Mouse (Mus musculus) intestine, embryonic 16.5 days (tissue): ENCODE results near the gene Mllt3. TPM values are rescaled to one million over a fixed set of nuclear protein-coding genes. Genes with fewer than 3 reads are reported as not detected.

ENCODE experiments used
- ATAC-seq: fragments of 200-750 bp; cut with Nextera tagmentation; 2 replicates; pipeline ENCODE4 v1.8.0; 2017; ENCODE audit warnings: moderate TSS enrichment, moderate library complexity
- H3K27ac ChIP-seq: fragments of 300-500 bp; sonication (generic); 2 replicates; pipeline ENCODE4 v1.5.1; 2014; ENCODE audit warnings: mild to moderate bottlenecking, low read length
- H3K27me3 ChIP-seq: fragments of 300-500 bp; sonication (generic); replicated peaks from 2 replicates; pipeline ENCODE4 v1.6.1; 2014; ENCODE audit warnings: low read length, control low read depth, mixed read lengths; ENCODE audit not compliant: control insufficient read depth, insufficient read depth
- H3K36me3 ChIP-seq: fragments of 300-500 bp; sonication (generic); 2 replicates; pipeline ENCODE4 v1.6.1; 2014; ENCODE audit warnings: low read length, control low read depth; ENCODE audit not compliant: control insufficient read depth, insufficient read depth
- H3K4me1 ChIP-seq: fragments of 300-500 bp; sonication (generic); 2 replicates; pipeline ENCODE4 v1.6.1; 2014; ENCODE audit warnings: low read length, control low read depth, mixed read lengths; ENCODE audit not compliant: control insufficient read depth, insufficient read depth
- H3K4me2 ChIP-seq: fragments of 300-500 bp; sonication (generic); 2 replicates; pipeline ENCODE4 v1.6.1; 2014; ENCODE audit warnings: low read depth, low read length, control low read depth
- H3K4me3 ChIP-seq: fragments of 300-500 bp; sonication (generic); 2 replicates; pipeline ENCODE4 v1.5.1; 2014; ENCODE audit warnings: mild to moderate bottlenecking, low read length
- H3K9ac ChIP-seq: fragments of 300-500 bp; sonication (generic); 2 replicates; pipeline ENCODE4 v1.6.1; 2014; ENCODE audit warnings: low read depth, low read length
- H3K9me3 ChIP-seq: fragments of 300-500 bp; sonication (generic); 2 replicates; pipeline ENCODE4 v1.6.1; 2016; ENCODE audit warnings: low read length, control low read depth; ENCODE audit not compliant: control insufficient read depth
- WGBS: fragments of 180-500 bp; shearing (Covaris S2); extraction: QIAGEN DNeasy Blood & Tissue Kit; methylation state at CpG from one replicate; pipeline ENCODE4 v1.1.7; 2014; 5-methylcytosine and 5-hydroxymethylcytosine counted together
- polyA plus RNA-seq: library from polyadenylated mRNA; unstranded; fragments of >200 nt; fragmentation: Nextera tagmentation; extraction: Ambion mirVana; gene quantifications from 2 replicates; pipeline ENCODE4 v1.2.1, GENCODE M21; 2015

The Mllt3 gene
- polyA plus RNA-seq, 1 experiment from 2014 or later, result 30.0 TPM

- H3K36me3 ChIP-seq, result no peaks in the 10 kb centered on the region
- no peaks in the 10 kb centered on the region for H3K27me3 ChIP-seq
- peak; percentile 91 for ATAC-seq
- no peak overlapping the region for H3K9ac ChIP-seq
- peaks cover 9% of the 10 kb centered on the region for H3K4me1 ChIP-seq
- no peak overlapping the region for H3K4me3 ChIP-seq
- peak overlapping the region; percentile 25; the same call in 1 of the 2 replicates for H3K27ac ChIP-seq
- no peaks in the 10 kb centered on the region for H3K9me3 ChIP-seq
- peak overlapping the region; percentile 16; the same call in 1 of the 2 replicates for H3K4me2 ChIP-seq
- WGBS, result 56% methylated on average over 13 of the region's 13 CpGs
Measured at GRCm38 (mm10) chr4:87963055-87963772, 70.0 kb downstream of the Mllt3 start.

DNA sequence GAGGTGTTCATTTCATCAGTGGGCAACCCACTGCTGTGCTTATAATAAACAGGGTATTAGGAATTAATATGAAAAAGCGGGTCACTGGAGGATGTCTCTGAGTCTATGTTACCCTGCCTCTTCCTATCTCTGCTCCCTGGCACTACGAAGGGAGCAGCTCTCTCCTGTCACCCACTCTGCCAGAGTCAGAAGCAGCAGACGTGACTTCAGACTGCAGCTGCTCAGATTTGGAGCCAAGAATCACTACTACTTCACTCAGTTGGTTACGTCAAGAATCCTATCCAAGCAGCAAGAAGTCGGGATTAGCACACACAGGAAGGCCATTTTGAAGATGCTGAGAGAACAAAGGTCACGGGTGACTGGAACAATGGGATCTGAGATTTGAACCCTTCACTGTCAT, 71.3 kb downstream of the Mllt3 start:
- H3K36me3 ChIP-seq, result no peaks in the 10 kb centered on the region
- 82% methylated on average over 6 of the region's 6 CpGs for WGBS
- H3K4me2 ChIP-seq, result no peak overlapping the region
- H3K4me1 ChIP-seq, result peaks cover 7% of the 10 kb centered on the region; the same call in 1 of the 2 replicates
- H3K27me3 ChIP-seq, result no peaks in the 10 kb centered on the region
- no peak overlapping the region for H3K9ac ChIP-seq
- no peak for ATAC-seq
- H3K27ac ChIP-seq, result no peak overlapping the region
- no peaks in the 10 kb centered on the region for H3K9me3 ChIP-seq
- no peak overlapping the region for H3K4me3 ChIP-seq

- WGBS, result 75% methylated on average over 3 of the region's 3 CpGs
- no peak overlapping the region for H3K27ac ChIP-seq
- H3K4me1 ChIP-seq, result peaks cover 7% of the 10 kb centered on the region; the same call in 1 of the 2 replicates
- no peaks in the 10 kb centered on the region for H3K9me3 ChIP-seq
- no peak for ATAC-seq
- no peak overlapping the region for H3K9ac ChIP-seq
- no peaks in the 10 kb centered on the region for H3K36me3 ChIP-seq
- no peaks in the 10 kb centered on the region for H3K27me3 ChIP-seq
- no peak overlapping the region for H3K4me3 ChIP-seq
- no peak overlapping the region for H3K4me2 ChIP-seq
Measured at GRCm38 (mm10) chr4:87957852-87958251, 75.3 kb downstream of the Mllt3 start.

- peak; percentile 50 for ATAC-seq
- Histone ChIP-seq H3K27me3 (no peaks in the 10 kb centered on the region), H3K9me3 (no peaks in the 10 kb centered on the region), H3K27ac (no peak overlapping the region), H3K4me3 (no peak overlapping the region), H3K36me3 (no peaks in the 10 kb centered on the region), H3K9ac (no peak overlapping the region), H3K4me2 (no peak overlapping the region), H3K4me1 (0 out of 2 replicates have a peak, but pooled peaks cover under 1% of the 10 kb centered on the region)
- 78% methylated on average over 3 of the region's 3 CpGs for WGBS
Measured at GRCm38 (mm10) chr4:87957198-87957597, 76.0 kb downstream of the Mllt3 start.

DNA sequence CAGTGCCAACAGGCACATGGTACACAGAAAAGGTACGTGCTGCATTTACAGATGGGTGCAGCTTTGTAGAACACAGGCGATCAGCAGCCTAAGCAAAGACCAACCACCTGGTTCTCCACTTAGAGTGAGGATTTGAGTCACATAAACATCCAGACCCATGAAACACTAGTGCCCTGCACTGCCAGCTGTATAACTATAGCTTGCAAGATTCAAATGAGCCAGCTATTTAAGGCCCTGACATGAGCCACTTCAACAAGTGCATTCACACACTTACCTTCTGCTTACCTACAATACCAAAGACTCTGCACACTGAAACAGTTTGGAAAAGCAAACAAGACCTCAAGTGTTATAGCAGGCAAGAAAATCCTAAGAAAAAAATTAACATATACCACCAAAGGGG, 78.0 kb downstream of the Mllt3 start:
- WGBS, result 75% methylated on average over 2 of the region's 2 CpGs
- ATAC-seq, result no peak
- Histone ChIP-seq H3K9me3 (no peaks in the 10 kb centered on the region), H3K36me3 (no peaks in the 10 kb centered on the region), H3K4me3 (no peak overlapping the region), H3K9ac (no peak overlapping the region), H3K27me3 (no peaks in the 10 kb centered on the region), H3K4me1 (no peaks in the 10 kb centered on the region), H3K27ac (no peak overlapping the region), H3K4me2 (no peak overlapping the region)

- WGBS, result 70% methylated on average over 7 of the region's 7 CpGs
- Histone ChIP-seq H3K27ac (no peak overlapping the region), H3K4me3 (no peak overlapping the region), H3K9ac (no peak overlapping the region), H3K36me3 (no peaks in the 10 kb centered on the region), H3K9me3 (no peaks in the 10 kb centered on the region), H3K4me1 (no peaks in the 10 kb centered on the region), H3K4me2 (no peak overlapping the region), H3K27me3 (no peaks in the 10 kb centered on the region)
- no peak for ATAC-seq
Measured at GRCm38 (mm10) chr4:87954421-87955083, 78.6 kb downstream of the Mllt3 start.

DNA sequence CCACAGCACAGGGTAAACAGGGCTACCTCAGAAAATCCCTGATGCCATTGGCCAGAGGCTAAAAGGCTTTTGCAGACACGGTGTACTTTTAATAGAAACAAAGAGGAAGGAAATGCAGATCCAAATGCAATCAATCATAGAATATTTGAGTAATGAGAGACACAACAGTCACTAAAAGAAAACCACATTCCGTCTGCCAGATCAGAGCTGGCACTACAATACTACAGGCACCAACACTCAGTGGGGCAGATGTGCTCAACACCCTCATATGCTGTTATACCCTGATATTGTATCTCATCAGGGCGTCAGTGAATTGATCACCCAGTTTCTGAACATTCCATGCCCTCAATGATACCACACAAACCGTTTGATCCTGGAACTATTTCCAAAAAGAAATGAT, 79.4 kb downstream of the Mllt3 start:
- Histone ChIP-seq H3K36me3 (no peaks in the 10 kb centered on the region), H3K9ac (no peak overlapping the region), H3K27ac (no peak overlapping the region), H3K4me1 (no peaks in the 10 kb centered on the region), H3K4me2 (no peak overlapping the region), H3K27me3 (no peaks in the 10 kb centered on the region), H3K9me3 (no peaks in the 10 kb centered on the region), H3K4me3 (no peak overlapping the region)
- ATAC-seq, result no peak
- 66% methylated on average over 4 of the region's 4 CpGs for WGBS

GRCm38 (mm10) chr4:87953268-87953667, 79.9 kb downstream of the Mllt3 start:
- H3K9ac ChIP-seq, result no peak overlapping the region
- ATAC-seq, result no peak
- WGBS, result 78% methylated on average over 4 of the region's 4 CpGs
- no peak overlapping the region for H3K4me2 ChIP-seq
- no peaks in the 10 kb centered on the region for H3K36me3 ChIP-seq
- H3K27me3 ChIP-seq, result no peaks in the 10 kb centered on the region
- no peaks in the 10 kb centered on the region for H3K9me3 ChIP-seq
- H3K4me1 ChIP-seq, result no peaks in the 10 kb centered on the region
- H3K4me3 ChIP-seq, result no peak overlapping the region
- H3K27ac ChIP-seq, result no peak overlapping the region

DNA sequence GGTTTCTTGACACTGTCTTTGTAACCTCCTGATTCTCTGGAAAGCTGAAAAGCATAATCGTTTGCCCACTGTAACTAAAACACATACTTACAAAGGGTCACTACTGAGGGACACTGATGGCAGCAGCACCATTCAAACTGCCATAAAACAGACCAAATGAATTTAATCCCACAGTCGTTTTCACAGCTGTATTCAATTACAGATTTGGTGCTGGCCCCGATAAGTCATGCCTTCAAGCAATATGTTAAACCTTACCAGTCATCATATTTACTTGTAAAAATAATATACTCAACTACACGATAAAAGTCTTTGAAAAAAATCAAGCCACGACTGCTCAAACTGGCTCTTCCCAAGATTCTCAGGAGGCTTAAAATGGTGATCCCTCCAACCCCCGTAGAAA, 83.7 kb downstream of the Mllt3 start:
- H3K36me3 ChIP-seq, result no peaks in the 10 kb centered on the region
- no peak for ATAC-seq
- H3K27me3 ChIP-seq, result no peaks in the 10 kb centered on the region
- H3K9ac ChIP-seq, result no peak overlapping the region
- H3K4me3 ChIP-seq, result no peak overlapping the region
- no peaks in the 10 kb centered on the region for H3K4me1 ChIP-seq
- H3K27ac ChIP-seq, result no peak overlapping the region
- no peaks in the 10 kb centered on the region for H3K9me3 ChIP-seq
- 63% methylated on average over 6 of the region's 6 CpGs for WGBS
- no peak overlapping the region for H3K4me2 ChIP-seq
